Mouse (Mus musculus): ENCODE measurements at regions not wholly inside any gene's neighbourhood (a gene's known extent, or its start where the extent isn't known, plus 50 kb on each side); places are given as distances from the start of the nearest gene placed in this dataset.

GRCm38 (mm10) chr19:24622776-24623175 lies 51.0 kb upstream of the Tmem252 start:
- DNase-seq (ENCODE audit: low spot score in 2 of 2): no peak

GRCm38 (mm10) chr19:24622309-24622708 lies 51.5 kb upstream of the Tmem252 start:
- no peak for DNase-seq (ENCODE audit: low spot score in 2 of 2)

GRCm38 (mm10) chr19:24621610-24622220 lies 52.1 kb upstream of the Tmem252 start:
- peak; percentile 60 to 80 for DNase-seq (ENCODE audit: low spot score in 2 of 2)

GRCm38 (mm10) chr19:24615762-24616310 lies 58.0 kb upstream of the Tmem252 start:
- no peak for DNase-seq (ENCODE audit: low spot score in 2 of 2)

- no peak for DNase-seq (ENCODE audit: low spot score in 2 of 2)
Measured at GRCm38 (mm10) chr19:24607884-24608283, 52.2 kb upstream of the Pip5k1b start.

GRCm38 (mm10) chr19:24606390-24606976 lies 50.8 kb upstream of the Pip5k1b start:
- DNase-seq (ENCODE audit: low spot score in 2 of 2): no peak
